Mouse (Mus musculus) hindbrain, embryonic 14.5 days (tissue): ENCODE measurements around the gene Acsl1. TPM values are rescaled to one million over a fixed set of nuclear protein-coding genes. Genes with fewer than 3 reads are reported as not detected.

Experiments
- ATAC-seq: fragments of 200-750 bp; cut with Nextera tagmentation; 2 replicates; pipeline ENCODE4 v1.8.0; 2017; ENCODE audit warnings: moderate number of reproducible peaks, mild to moderate bottlenecking, moderate TSS enrichment, moderate library complexity; ENCODE audit not compliant: low FRiP score
- DNase-seq: peaks from one replicate; pipeline ENCODE4 v3.0.0-alpha.2; 2015; ENCODE audit warnings: low spot score
- H3K27ac ChIP-seq: fragments of 300-500 bp; sonication (generic); 2 replicates; pipeline ENCODE4 v1.5.1; 2014; ENCODE audit warnings: mild to moderate bottlenecking, moderate library complexity
- H3K27me3 ChIP-seq: fragments of 300-500 bp; sonication (generic); 2 replicates; pipeline ENCODE4 v1.6.1; 2014; ENCODE audit warnings: mild to moderate bottlenecking, low read length, mixed read lengths; ENCODE audit not compliant: control insufficient read depth, insufficient read depth
- H3K36me3 ChIP-seq: fragments of 300-500 bp; sonication (generic); replicated peaks from 2 replicates; pipeline ENCODE4 v1.6.1; 2014; ENCODE audit not compliant: control insufficient read depth, insufficient read depth
- H3K4me1 ChIP-seq: fragments of 300-500 bp; sonication (generic); replicated peaks from 2 replicates; pipeline ENCODE4 v1.6.1; 2014; ENCODE audit warnings: antibody characterized with exemption, low read length, mixed read lengths; ENCODE audit not compliant: control insufficient read depth, insufficient read depth
- H3K4me2 ChIP-seq: fragments of 300-500 bp; sonication (generic); replicated peaks from 2 replicates; pipeline ENCODE4 v1.6.1; 2014; ENCODE audit warnings: mild to moderate bottlenecking, moderate library complexity
- H3K4me3 ChIP-seq: fragments of 300-500 bp; sonication (generic); replicated peaks from 2 replicates; pipeline ENCODE4 v1.5.1; 2014; ENCODE audit warnings: mild to moderate bottlenecking, low read length
- H3K9ac ChIP-seq: fragments of 300-500 bp; sonication (generic); 2 replicates; pipeline ENCODE4 v1.6.1; 2014
- H3K9me3 ChIP-seq: fragments of 300-500 bp; sonication (generic); 2 replicates; pipeline ENCODE4 v1.6.1; 2016; ENCODE audit warnings: low read length; ENCODE audit not compliant: control insufficient read depth
- WGBS: fragments of 180-500 bp; shearing (Covaris S2); extraction: QIAGEN DNeasy Blood & Tissue Kit; methylation state at CpG from one replicate; pipeline ENCODE4 v1.1.7; 2014; 5-methylcytosine and 5-hydroxymethylcytosine counted together
- polyA plus RNA-seq: library from polyadenylated mRNA; unstranded; fragments of >200 nt; fragmentation: Nextera tagmentation; extraction: Ambion mirVana; gene quantifications from 2 replicates; pipeline ENCODE4 v1.2.1, GENCODE M21; 2014

Acsl1 gene
- polyA plus RNA-seq, 1 experiment from 2014 or later: 22.1 TPM

DNA sequence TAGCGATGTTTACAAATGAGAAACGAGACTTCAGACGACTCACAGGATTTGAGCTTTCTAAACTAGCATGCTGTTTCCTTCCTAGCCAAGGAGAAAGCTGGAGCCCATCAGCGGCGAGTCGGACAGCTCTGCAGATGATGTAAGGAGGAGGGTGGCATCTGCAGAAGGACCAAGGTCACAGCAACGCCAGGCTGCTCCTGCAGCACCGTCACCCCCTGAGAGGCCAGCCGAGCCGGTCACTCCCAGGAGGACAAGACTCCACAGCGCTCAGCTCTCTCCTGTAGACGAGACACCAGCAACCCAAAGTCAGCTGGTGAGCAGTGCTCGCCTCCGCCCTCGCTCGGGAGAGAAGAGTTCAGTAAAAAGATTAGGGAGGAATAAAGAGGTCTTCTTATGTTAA, 91.5 kb downstream of the Acsl1 start:
- ATAC-seq (no peak), DNase-seq (no peak)
- H3K27ac ChIP-seq: no peak overlapping the region
- no peaks in the 10 kb centered on the region for H3K4me1 ChIP-seq
- H3K4me3 ChIP-seq: no peak overlapping the region
- H3K36me3 ChIP-seq: 0 out of 2 replicates have a peak, but pooled peaks cover 8% of the 10 kb centered on the region
- no peak overlapping the region for H3K9ac ChIP-seq
- 94% methylated on average over 16 of the region's 16 CpGs for WGBS
- no peaks in the 10 kb centered on the region for H3K9me3 ChIP-seq
- H3K4me2 ChIP-seq: no peak overlapping the region
- H3K27me3 ChIP-seq: no peaks in the 10 kb centered on the region

DNA sequence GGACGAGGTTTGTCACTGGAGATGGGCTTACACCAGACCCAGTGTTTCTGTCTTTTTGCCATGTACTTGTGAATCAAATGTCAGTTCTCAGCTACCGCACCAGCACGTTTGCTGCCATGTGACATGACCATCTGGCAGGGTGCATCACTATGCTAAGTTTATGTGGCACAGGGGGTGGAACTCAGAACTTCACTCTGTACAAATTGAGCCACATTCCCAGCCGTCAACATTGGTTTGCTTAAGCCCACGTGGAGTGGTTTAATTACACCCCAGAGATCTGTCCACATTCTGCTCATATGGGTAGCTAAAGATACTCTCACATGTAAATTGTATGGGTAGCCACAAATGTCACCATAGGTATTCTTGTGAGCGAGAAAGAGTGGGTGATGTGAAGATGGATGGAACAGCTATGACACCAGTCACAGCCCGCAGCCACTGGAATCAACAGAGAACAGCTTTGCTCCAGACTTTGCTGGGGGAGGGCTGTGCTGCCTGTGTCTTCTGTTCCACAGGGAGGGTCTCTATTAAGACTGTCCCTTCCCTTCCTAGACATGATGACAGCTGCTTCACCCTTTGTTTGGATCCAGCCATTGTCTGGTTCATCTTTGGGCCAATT, 96.2 kb downstream of the Acsl1 start:
- Histone ChIP-seq H3K4me1 (no peaks in the 10 kb centered on the region), H3K36me3 (0 out of 2 replicates have a peak, but pooled peaks cover 8% of the 10 kb centered on the region), H3K27ac (no peak overlapping the region), H3K9ac (no peak overlapping the region), H3K4me2 (no peak overlapping the region), H3K27me3 (no peaks in the 10 kb centered on the region), H3K4me3 (no peak overlapping the region), H3K9me3 (no peaks in the 10 kb centered on the region)
- no peak for ATAC-seq
- 67% methylated on average over 7 of the region's 7 CpGs for WGBS
- DNase-seq: no peak

DNA sequence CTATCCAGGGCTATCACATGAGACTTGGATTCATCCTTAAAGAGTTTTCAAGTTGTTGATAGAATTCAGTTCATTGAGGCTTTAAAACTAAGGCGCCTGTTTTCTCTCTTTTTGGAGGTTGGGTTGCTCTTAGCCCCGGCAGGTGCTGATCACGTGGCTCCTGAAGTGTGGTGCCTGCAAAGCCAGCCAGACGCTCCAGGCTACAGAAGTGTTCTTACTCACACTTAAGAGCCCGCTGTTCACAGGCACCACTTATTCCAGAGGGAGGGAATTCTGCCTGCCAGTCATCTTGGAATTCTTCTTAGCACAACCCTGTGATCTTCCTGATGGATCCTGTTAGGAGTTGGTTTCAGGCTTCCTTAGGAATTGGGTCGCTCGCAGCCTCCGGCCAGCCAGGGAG, 97.1 kb downstream of the Acsl1 start:
- H3K9me3 ChIP-seq: no peaks in the 10 kb centered on the region
- H3K27ac ChIP-seq: no peak overlapping the region
- H3K9ac ChIP-seq: no peak overlapping the region
- WGBS: 93% methylated on average over 8 of the region's 8 CpGs
- no peaks in the 10 kb centered on the region for H3K27me3 ChIP-seq
- ATAC-seq (no peak), DNase-seq (no peak)
- no peak overlapping the region for H3K4me3 ChIP-seq
- no peak overlapping the region for H3K4me2 ChIP-seq
- no peaks in the 10 kb centered on the region for H3K4me1 ChIP-seq
- 0 out of 2 replicates have a peak, but pooled peaks cover under 1% of the 10 kb centered on the region for H3K36me3 ChIP-seq

DNA sequence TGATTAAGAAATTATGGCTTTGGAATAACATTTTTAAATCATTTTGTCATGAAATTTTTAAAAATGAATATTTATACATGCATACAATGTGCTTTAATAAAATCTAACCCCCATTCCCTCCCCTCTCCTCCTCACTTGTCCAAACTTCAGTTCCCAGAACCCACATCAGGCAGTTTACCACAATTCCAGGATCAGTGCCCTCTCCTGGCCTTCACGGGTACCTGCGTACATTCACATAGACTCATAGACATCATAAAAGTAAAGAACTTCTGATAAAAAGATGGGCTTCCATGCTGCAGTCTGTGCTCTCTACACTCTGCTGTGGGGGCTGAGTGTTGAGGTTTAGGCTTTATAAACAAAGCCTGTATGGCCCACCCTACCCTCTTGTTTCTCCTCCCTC, 98.1 kb downstream of the Acsl1 start:
- no peak overlapping the region for H3K4me2 ChIP-seq
- no peaks in the 10 kb centered on the region for H3K27me3 ChIP-seq
- DNase-seq: no peak
- WGBS: 90% methylated on average over 2 of the region's 2 CpGs
- H3K4me3 ChIP-seq: no peak overlapping the region
- no peak overlapping the region for H3K27ac ChIP-seq
- no peaks in the 10 kb centered on the region for H3K9me3 ChIP-seq
- H3K36me3 ChIP-seq: peaks cover 4% of the 10 kb centered on the region; the same call in 1 of the 2 replicates
- no peak overlapping the region for H3K9ac ChIP-seq
- no peaks in the 10 kb centered on the region for H3K4me1 ChIP-seq
- no peak for ATAC-seq

DNA sequence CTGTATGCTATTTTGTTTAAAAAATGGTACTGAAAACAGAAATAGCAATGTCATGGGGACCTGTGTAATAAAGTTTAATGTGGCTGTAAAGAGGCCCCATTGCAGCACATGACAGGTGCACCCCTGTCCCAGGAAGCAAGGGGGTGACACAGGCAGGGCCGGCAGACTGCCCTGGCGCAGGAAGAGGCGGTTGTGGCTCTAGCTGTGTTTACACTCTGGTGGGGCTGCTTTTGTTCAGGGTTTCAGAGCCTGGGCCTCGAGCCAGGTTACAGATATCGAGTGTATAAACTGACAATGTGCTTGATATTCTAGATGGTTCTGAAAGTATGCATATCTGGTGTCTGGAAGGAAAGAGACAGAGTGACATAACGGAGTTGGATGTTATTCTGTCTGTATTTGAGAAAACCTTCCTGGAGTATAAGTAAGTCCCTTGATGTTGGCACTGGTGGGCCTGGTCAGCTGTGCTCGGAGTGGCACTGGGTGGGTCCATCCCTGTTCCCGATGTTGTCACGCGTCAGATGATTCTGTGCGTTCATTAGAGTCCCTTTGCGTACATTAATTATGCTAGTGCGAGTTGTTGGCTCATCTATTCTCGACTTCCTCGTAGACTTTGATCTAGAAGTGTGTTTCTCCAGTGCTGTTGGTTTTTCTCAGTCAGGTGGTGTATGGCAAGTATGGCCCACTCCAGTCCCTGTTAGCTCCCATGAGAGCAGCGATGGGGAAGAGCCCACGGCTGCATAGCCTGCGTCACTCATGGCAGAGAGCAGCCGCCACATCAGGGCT, 99.0 kb downstream of the Acsl1 start:
- no peak for ATAC-seq
- DNase-seq: no peak
- no peak overlapping the region for H3K4me2 ChIP-seq
- H3K27me3 ChIP-seq: no peaks in the 10 kb centered on the region
- peaks cover 12% of the 10 kb centered on the region; the same call in 1 of the 2 replicates for H3K36me3 ChIP-seq
- WGBS: 92% methylated on average over 19 of the region's 19 CpGs
- H3K4me3 ChIP-seq: no peak overlapping the region
- no peaks in the 10 kb centered on the region for H3K4me1 ChIP-seq
- no peaks in the 10 kb centered on the region for H3K9me3 ChIP-seq
- no peak overlapping the region for H3K9ac ChIP-seq
- H3K27ac ChIP-seq: no peak overlapping the region

DNA sequence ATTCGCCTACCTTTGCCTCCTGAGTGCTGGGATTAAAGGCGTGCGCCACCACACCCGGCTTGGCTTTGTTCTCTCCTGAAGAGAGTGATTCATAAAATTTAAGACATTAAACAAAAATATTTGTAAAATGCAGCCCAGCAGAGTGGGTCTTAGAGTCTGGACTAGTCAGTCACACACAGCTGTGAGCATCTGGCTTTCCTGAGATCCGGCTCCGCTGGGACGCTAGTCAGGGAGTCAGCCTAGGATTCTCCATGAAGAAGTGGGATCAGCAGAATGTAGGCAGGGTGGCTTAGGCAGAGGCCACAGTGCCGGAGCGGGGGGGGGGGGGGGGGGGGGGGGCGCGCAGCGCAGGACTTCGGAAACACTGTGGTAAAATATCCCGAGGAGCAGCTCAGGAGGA, 99.8 kb downstream of the Acsl1 start:
- H3K4me3 ChIP-seq: no peak overlapping the region
- H3K27ac ChIP-seq: no peak overlapping the region
- 95% methylated on average over 9 of the region's 14 CpGs for WGBS
- no peak overlapping the region for H3K4me2 ChIP-seq
- peaks cover 19% of the 10 kb centered on the region for H3K36me3 ChIP-seq
- no peak for DNase-seq
- H3K9me3 ChIP-seq: no peaks in the 10 kb centered on the region
- no peaks in the 10 kb centered on the region for H3K27me3 ChIP-seq
- no peaks in the 10 kb centered on the region for H3K4me1 ChIP-seq
- no peak overlapping the region for H3K9ac ChIP-seq
- ATAC-seq: no peak

DNA sequence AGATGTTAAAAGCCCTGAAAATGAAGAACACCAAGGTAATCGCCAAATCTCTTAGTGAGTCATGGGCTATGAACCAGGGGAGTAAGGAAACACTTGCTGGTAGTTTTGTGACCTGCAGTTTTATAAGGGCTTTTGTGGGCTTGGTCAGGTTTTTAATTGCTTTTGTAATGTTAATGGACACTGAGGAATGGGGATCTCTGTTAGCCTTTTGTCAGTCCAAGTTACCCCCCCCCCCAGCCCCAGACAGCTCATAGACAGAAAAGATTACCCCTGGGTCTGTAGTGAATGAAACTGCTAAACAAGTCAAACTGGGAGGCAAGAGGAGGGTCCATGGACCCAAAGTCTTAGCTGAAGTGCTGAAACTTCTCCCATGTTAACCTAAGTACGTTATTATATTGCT, 102.6 kb downstream of the Acsl1 start:
- ATAC-seq (no peak), DNase-seq (no peak)
- Histone ChIP-seq H3K36me3 (peaks cover 43% of the 10 kb centered on the region), H3K4me2 (no peak overlapping the region), H3K4me1 (no peaks in the 10 kb centered on the region), H3K9ac (no peak overlapping the region), H3K9me3 (no peaks in the 10 kb centered on the region), H3K27me3 (no peaks in the 10 kb centered on the region), H3K4me3 (no peak overlapping the region), H3K27ac (no peak overlapping the region)
- WGBS: 83% methylated on average over 2 of the region's 2 CpGs

DNA sequence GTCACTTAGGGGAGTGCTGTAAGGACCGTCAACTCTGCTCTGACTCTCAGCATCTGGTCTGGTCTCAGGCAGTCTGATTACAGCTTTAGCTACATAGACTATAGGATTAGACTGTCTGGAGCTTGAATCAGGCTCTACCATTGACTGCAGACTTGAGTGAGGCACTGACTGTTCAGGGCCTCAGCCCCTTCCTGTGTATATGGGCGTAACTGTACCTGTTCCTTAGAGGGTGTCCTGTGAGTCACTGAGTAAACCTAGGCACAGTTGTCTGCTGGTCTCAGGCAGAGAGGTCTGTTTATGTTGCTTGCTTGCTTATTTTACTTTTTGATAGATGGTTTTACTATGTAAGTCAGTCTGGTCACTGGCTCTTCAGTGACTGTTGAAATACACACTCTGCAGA, 103.1 kb downstream of the Acsl1 start:
- no peak for ATAC-seq
- no peak overlapping the region for H3K9ac ChIP-seq
- H3K27me3 ChIP-seq: no peaks in the 10 kb centered on the region
- H3K4me2 ChIP-seq: no peak overlapping the region
- H3K4me3 ChIP-seq: no peak overlapping the region
- H3K36me3 ChIP-seq: peaks cover 48% of the 10 kb centered on the region
- 95% methylated on average over 2 of the region's 2 CpGs for WGBS
- H3K9me3 ChIP-seq: no peaks in the 10 kb centered on the region
- DNase-seq: no peak
- no peak overlapping the region for H3K27ac ChIP-seq
- no peaks in the 10 kb centered on the region for H3K4me1 ChIP-seq

DNA sequence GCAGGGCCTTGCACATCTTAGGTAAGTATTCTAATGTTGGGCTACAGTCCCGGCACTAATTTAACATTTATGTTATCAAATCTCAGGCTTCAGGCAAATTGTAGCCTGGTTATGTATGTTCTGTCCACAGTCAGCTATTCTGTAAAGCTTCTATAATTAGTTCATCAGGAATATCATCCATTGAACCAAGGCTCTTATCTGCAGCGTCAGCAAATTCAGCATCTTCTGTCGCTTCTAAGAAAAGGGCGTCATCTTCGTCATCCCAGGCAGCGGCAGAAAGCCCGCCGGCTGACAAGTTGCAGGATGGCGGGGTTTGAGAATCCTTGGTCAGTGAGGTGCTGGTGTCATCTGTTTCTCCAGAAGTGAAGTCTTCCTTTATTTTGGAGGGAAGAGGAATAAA, 108.0 kb downstream of the Acsl1 start:
- H3K4me2 ChIP-seq: no peak overlapping the region
- no peak overlapping the region for H3K27ac ChIP-seq
- H3K4me1 ChIP-seq: no peaks in the 10 kb centered on the region
- WGBS: 95% methylated on average over 9 of the region's 9 CpGs
- no peak for DNase-seq
- ATAC-seq: no peak
- H3K4me3 ChIP-seq: no peak overlapping the region
- H3K36me3 ChIP-seq: peaks cover 63% of the 10 kb centered on the region
- H3K27me3 ChIP-seq: no peaks in the 10 kb centered on the region
- no peak overlapping the region for H3K9ac ChIP-seq
- no peaks in the 10 kb centered on the region for H3K9me3 ChIP-seq
